Mouse (Mus musculus): ENCODE measurements around the gene Gmppa. TPM values are rescaled to one million over a fixed set of nuclear protein-coding genes. Genes with fewer than 3 reads are reported as not detected.

The Gmppa gene
- polyA plus RNA-seq, 1 experiment from 2014 or later: 84.5 TPM

GRCm38 (mm10) chr1:75445751-75446611 is 10.3 kb downstream of the Gmppa start:
- peak; percentile 19; the same call in 1 of the 2 replicates for ATAC-seq (ENCODE audit: insufficient number of reproducible peaks, insufficient read depth, low FRiP score, low read depth)
- H3K4me1 ChIP-seq (ENCODE audit: control insufficient read depth, insufficient read depth, low read length): peaks cover 44% of the 10 kb centered on the region
- H3K9ac ChIP-seq (replicated peaks; ENCODE audit: low read depth, low read length): no peak overlapping the region; the same call in 1 of the 2 replicates
- no peaks in the 10 kb centered on the region for H3K9me3 ChIP-seq (ENCODE audit: control insufficient read depth, low read depth, low read length)
- peak overlapping the region; percentile 24; the same call in 1 of the 2 replicates for H3K4me2 ChIP-seq (replicated peaks; ENCODE audit: low read depth, low read length)
- H3K4me3 ChIP-seq (ENCODE audit: low read depth, low read length): peak overlapping the region; percentile 17; the same call in 1 of the 2 replicates
- WGBS: 3% methylated on average over 22 of the region's 22 CpGs
- H3K27me3 ChIP-seq (ENCODE audit: control insufficient read depth, insufficient read depth, low read length): peaks cover 25% of the 10 kb centered on the region
- peak overlapping the region; percentile 22; the same call in 1 of the 2 replicates for H3K27ac ChIP-seq (ENCODE audit: low read length)
- H3K36me3 ChIP-seq (ENCODE audit: control insufficient read depth, insufficient read depth, low read length): peaks cover 6% of the 10 kb centered on the region; the same call in 1 of the 2 replicates

GRCm38 (mm10) chr1:75446656-75447055 is 10.9 kb downstream of the Gmppa start:
- peak overlapping the region; percentile 22; the same call in 1 of the 2 replicates for H3K27ac ChIP-seq (ENCODE audit: low read length)
- H3K9me3 ChIP-seq (ENCODE audit: control insufficient read depth, low read depth, low read length): no peaks in the 10 kb centered on the region
- no peak overlapping the region for H3K4me3 ChIP-seq (ENCODE audit: low read depth, low read length)
- peaks cover 31% of the 10 kb centered on the region for H3K27me3 ChIP-seq (ENCODE audit: control insufficient read depth, insufficient read depth, low read length)
- 3% methylated on average over 20 of the region's 20 CpGs for WGBS
- H3K9ac ChIP-seq (replicated peaks; ENCODE audit: low read depth, low read length): no peak overlapping the region
- H3K36me3 ChIP-seq (ENCODE audit: control insufficient read depth, insufficient read depth, low read length): peaks cover 6% of the 10 kb centered on the region; the same call in 1 of the 2 replicates
- H3K4me1 ChIP-seq (ENCODE audit: control insufficient read depth, insufficient read depth, low read length): peaks cover 47% of the 10 kb centered on the region
- no peak for ATAC-seq (ENCODE audit: insufficient number of reproducible peaks, insufficient read depth, low FRiP score, low read depth)
- peak overlapping the region; percentile 24; the same call in 1 of the 2 replicates for H3K4me2 ChIP-seq (replicated peaks; ENCODE audit: low read depth, low read length)

- H3K27me3 ChIP-seq (ENCODE audit: control insufficient read depth, insufficient read depth, low read length): peaks cover 31% of the 10 kb centered on the region
- 6% methylated on average over 10 of the region's 10 CpGs for WGBS
- no peak overlapping the region; the same call in 1 of the 2 replicates for H3K4me2 ChIP-seq (replicated peaks; ENCODE audit: low read depth, low read length)
- 0 out of 2 replicates have a peak, but pooled peaks have one; percentile 2 for ATAC-seq (ENCODE audit: insufficient number of reproducible peaks, insufficient read depth, low FRiP score, low read depth)
- H3K4me3 ChIP-seq (ENCODE audit: low read depth, low read length): no peak overlapping the region
- peaks cover 47% of the 10 kb centered on the region for H3K4me1 ChIP-seq (ENCODE audit: control insufficient read depth, insufficient read depth, low read length)
- H3K36me3 ChIP-seq (ENCODE audit: control insufficient read depth, insufficient read depth, low read length): peaks cover 2% of the 10 kb centered on the region; the same call in 1 of the 2 replicates
- no peaks in the 10 kb centered on the region for H3K9me3 ChIP-seq (ENCODE audit: control insufficient read depth, low read depth, low read length)
- no peak overlapping the region for H3K27ac ChIP-seq (ENCODE audit: low read length)
- no peak overlapping the region for H3K9ac ChIP-seq (replicated peaks; ENCODE audit: low read depth, low read length)
Observed at GRCm38 (mm10) chr1:75447265-75448051, 11.7 kb downstream of the Gmppa start.

DNA sequence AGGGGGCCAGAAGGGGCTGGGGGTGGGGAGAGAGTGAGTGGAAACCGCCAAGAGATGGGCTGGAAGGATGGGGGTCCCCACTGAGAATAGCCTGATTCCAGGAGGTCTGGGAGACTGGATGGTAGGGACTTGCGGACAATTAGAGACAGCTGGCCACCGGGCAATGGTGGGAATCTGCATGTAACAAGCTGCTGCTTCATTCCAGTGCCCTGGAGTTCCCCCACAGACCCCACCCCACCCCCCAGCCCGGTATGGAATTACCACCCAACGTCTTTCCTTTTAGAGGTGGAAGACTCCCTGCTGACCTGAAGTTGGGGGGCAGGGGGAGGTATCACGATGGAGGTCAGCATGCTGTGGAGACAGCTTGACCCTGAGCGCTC is 12.3 kb downstream of the Gmppa start:
- H3K9me3 ChIP-seq (ENCODE audit: control insufficient read depth, low read depth, low read length): no peaks in the 10 kb centered on the region
- no peak for ATAC-seq (ENCODE audit: insufficient number of reproducible peaks, insufficient read depth, low FRiP score, low read depth)
- peaks cover 47% of the 10 kb centered on the region for H3K4me1 ChIP-seq (ENCODE audit: control insufficient read depth, insufficient read depth, low read length)
- H3K36me3 ChIP-seq (ENCODE audit: control insufficient read depth, insufficient read depth, low read length): no peaks in the 10 kb centered on the region
- no peak overlapping the region for H3K4me3 ChIP-seq (ENCODE audit: low read depth, low read length)
- H3K4me2 ChIP-seq (replicated peaks; ENCODE audit: low read depth, low read length): no peak overlapping the region; the same call in 1 of the 2 replicates
- peaks cover 31% of the 10 kb centered on the region for H3K27me3 ChIP-seq (ENCODE audit: control insufficient read depth, insufficient read depth, low read length)
- WGBS: 8% methylated on average over 7 of the region's 7 CpGs
- no peak overlapping the region for H3K27ac ChIP-seq (ENCODE audit: low read length)
- no peak overlapping the region for H3K9ac ChIP-seq (replicated peaks; ENCODE audit: low read depth, low read length)

DNA sequence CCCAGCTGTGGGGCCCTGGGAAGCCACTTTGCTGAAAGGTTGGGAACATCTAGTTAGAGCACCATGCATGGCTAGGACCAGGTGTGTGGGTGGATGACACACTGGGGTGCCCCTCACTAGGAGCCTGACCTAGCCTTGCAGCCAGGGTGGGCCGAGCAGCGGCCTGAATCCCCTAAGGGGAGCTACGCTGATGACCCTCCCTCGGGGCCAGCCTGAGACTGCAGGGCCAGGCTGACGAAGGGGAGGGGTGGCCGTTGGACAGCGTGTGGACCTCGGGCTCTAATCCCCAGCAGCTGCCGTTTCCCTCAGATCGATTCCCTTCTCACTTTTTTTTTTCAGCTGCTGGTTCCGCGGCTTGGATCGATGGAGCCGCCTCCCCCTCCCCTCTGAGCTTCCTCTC is 13.2 kb downstream of the Gmppa start:
- Histone ChIP-seq H3K9ac (replicated peaks; ENCODE audit: low read depth, low read length) (no peak overlapping the region), H3K27ac (ENCODE audit: low read length) (no peak overlapping the region; the same call in 1 of the 2 replicates), H3K4me3 (ENCODE audit: low read depth, low read length) (no peak overlapping the region), H3K27me3 (ENCODE audit: control insufficient read depth, insufficient read depth, low read length) (peaks cover 33% of the 10 kb centered on the region), H3K36me3 (ENCODE audit: control insufficient read depth, insufficient read depth, low read length) (no peaks in the 10 kb centered on the region), H3K9me3 (ENCODE audit: control insufficient read depth, low read depth, low read length) (no peaks in the 10 kb centered on the region), H3K4me2 (replicated peaks; ENCODE audit: low read depth, low read length) (no peak overlapping the region; the same call in 1 of the 2 replicates), H3K4me1 (ENCODE audit: control insufficient read depth, insufficient read depth, low read length) (peaks cover 47% of the 10 kb centered on the region)
- 4% methylated on average over 14 of the region's 14 CpGs for WGBS
- no peak for ATAC-seq (ENCODE audit: insufficient number of reproducible peaks, insufficient read depth, low FRiP score, low read depth)

GRCm38 (mm10) chr1:75449377-75450135 is 13.8 kb downstream of the Gmppa start:
- Histone ChIP-seq H3K4me2 (replicated peaks; ENCODE audit: low read depth, low read length) (peak overlapping the region; percentile 46; the same call in 1 of the 2 replicates), H3K36me3 (ENCODE audit: control insufficient read depth, insufficient read depth, low read length) (no peaks in the 10 kb centered on the region), H3K27ac (ENCODE audit: low read length) (no peak overlapping the region), H3K9ac (replicated peaks; ENCODE audit: low read depth, low read length) (no peak overlapping the region), H3K4me3 (ENCODE audit: low read depth, low read length) (no peak overlapping the region), H3K27me3 (ENCODE audit: control insufficient read depth, insufficient read depth, low read length) (peaks cover 33% of the 10 kb centered on the region), H3K4me1 (ENCODE audit: control insufficient read depth, insufficient read depth, low read length) (peaks cover 47% of the 10 kb centered on the region), H3K9me3 (ENCODE audit: control insufficient read depth, low read depth, low read length) (no peaks in the 10 kb centered on the region)
- ATAC-seq (ENCODE audit: insufficient number of reproducible peaks, insufficient read depth, low FRiP score, low read depth): no peak
- WGBS: 15% methylated on average over 8 of the region's 8 CpGs

DNA sequence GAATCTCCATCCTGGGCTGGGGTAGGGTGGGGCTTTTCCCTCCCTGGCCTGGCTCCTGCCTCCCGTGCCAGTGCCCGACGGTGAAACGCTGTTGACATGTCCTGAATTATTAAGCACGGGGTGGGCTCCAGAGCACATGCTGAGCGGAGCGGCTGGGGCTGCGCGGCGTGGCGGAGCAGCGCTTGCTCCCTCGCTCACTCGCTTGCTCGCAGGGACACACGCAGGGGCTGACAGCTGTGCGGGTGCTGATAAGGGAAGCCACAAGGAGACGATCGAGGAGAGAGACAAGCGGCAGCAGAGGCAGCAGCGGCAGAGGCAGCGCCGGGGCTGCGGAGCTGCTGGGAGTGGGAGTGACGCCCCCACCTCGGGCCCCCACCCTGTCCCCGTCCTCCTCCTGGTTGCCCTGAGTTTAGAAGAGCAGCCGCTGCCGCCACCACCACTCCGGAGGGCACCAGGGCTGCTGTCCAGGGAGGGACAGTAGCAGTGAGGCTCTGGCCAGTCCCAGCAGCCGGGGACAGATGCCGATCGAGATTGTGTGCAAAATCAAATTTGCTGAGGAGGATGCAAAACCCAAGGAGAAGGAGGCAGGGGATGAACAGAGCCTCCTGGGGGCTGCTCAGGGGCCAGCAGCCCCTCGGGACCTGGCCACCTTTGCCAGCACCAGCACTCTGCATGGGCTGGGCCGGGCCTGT is 14.7 kb downstream of the Gmppa start, which contains the start of gene Asic4:
Gene Asic4 (plus strand): TSS at position 123 of the 692 bp plus-strand sequence.
- ATAC-seq (ENCODE audit: insufficient number of reproducible peaks, insufficient read depth, low FRiP score, low read depth): no peak
- 3% methylated on average over 32 of the region's 35 CpGs for WGBS
- Histone ChIP-seq H3K4me3 (ENCODE audit: low read depth, low read length) (peak within 1 kb of the TSS; percentile 21; the same call in 1 of the 2 replicates), H3K4me2 (replicated peaks; ENCODE audit: low read depth, low read length) (peak within 1 kb of the TSS; percentile 46), H3K9me3 (ENCODE audit: control insufficient read depth, low read depth, low read length) (no peaks in the 10 kb centered on the region), H3K27me3 (ENCODE audit: control insufficient read depth, insufficient read depth, low read length) (peaks cover 33% of the 10 kb centered on the region), H3K27ac (ENCODE audit: low read length) (no peak within 1 kb of the TSS), H3K9ac (replicated peaks; ENCODE audit: low read depth, low read length) (0 out of 2 replicates have a peak within 1 kb of the TSS, but pooled peaks have one; percentile 6), H3K36me3 (ENCODE audit: control insufficient read depth, insufficient read depth, low read length) (no peaks in the 10 kb centered on the region), H3K4me1 (ENCODE audit: control insufficient read depth, insufficient read depth, low read length) (peaks cover 43% of the 10 kb centered on the region)

All from stomach, embryonic 14.5 days (tissue).